ENCODE assay signal across 31 mouse cellular contexts in genomic region chr1:143391851-143392250, GRCm38 (mm10).
DNase-seq lines count a peak whose midpoint lies in the region; ATAC-seq lines count a peak whose summit lies in the region.
"Had no signal": no experiment of that assay in that cellular context is flagged by ENCODE, and none has a peak within 500 bp of the region (broad histone marks: within the 10 kb centered on the region; RNA-seq: fewer than 3 reads in every experiment).

No protein-coding gene starts in this region.

- no peaks in the 10 kb centered on the region for H3K36me3 ChIP-seq in embryonic facial prominence, embryonic 14.5 days (ENCODE audit: control insufficient read depth, insufficient read depth, low read length)
- H3K36me3 ChIP-seq in embryonic facial prominence, embryonic 10.5 days (replicated peaks), result no peaks in the 10 kb centered on the region
- no peaks in the 10 kb centered on the region for H3K36me3 ChIP-seq in midbrain, embryonic 11.5 days (ENCODE audit: control insufficient read depth, insufficient read depth, low read length)
- no peaks in the 10 kb centered on the region for H3K36me3 ChIP-seq in midbrain, embryonic 14.5 days (ENCODE audit: control insufficient read depth, insufficient read depth, low read length)
- H3K36me3 ChIP-seq in hindbrain, embryonic 14.5 days (replicated peaks; ENCODE audit: control insufficient read depth, insufficient read depth), result no peaks in the 10 kb centered on the region
- H3K36me3 ChIP-seq: forebrain, embryonic 10.5 days; G1E; heart, embryonic 10.5 days; hindbrain, embryonic 15.5 days; intestine, embryonic 15.5 days; limb, embryonic 10.5 days; liver, embryonic 15.5 days; lung, embryonic 15.5 days had no signal

- no peaks in the 10 kb centered on the region for H3K27me3 ChIP-seq in embryonic facial prominence, embryonic 14.5 days (replicated peaks; ENCODE audit: control insufficient read depth, insufficient read depth, low read length)
- no peaks in the 10 kb centered on the region for H3K27me3 ChIP-seq in embryonic facial prominence, embryonic 10.5 days (replicated peaks; ENCODE audit: low read depth, poor library complexity, severe bottlenecking)
- no peaks in the 10 kb centered on the region for H3K27me3 ChIP-seq in midbrain, embryonic 11.5 days (ENCODE audit: control insufficient read depth, insufficient read depth, low read length)
- no peaks in the 10 kb centered on the region for H3K27me3 ChIP-seq in midbrain, embryonic 14.5 days (ENCODE audit: control insufficient read depth, insufficient read depth, low read length)
- no peaks in the 10 kb centered on the region for H3K27me3 ChIP-seq in hindbrain, embryonic 14.5 days (ENCODE audit: control insufficient read depth, insufficient read depth, low read length)
- H3K27me3 ChIP-seq: CH12.LX; hindbrain, embryonic 15.5 days; intestine, embryonic 15.5 days; liver, embryonic 15.5 days; lung, embryonic 15.5 days; megakaryocyte, embryonic 14.5 days had no signal

- no peak overlapping the region for H3K27ac ChIP-seq in embryonic facial prominence, embryonic 14.5 days (replicated peaks; ENCODE audit: low read depth, low read length)
- H3K27ac ChIP-seq in embryonic facial prominence, embryonic 10.5 days (replicated peaks), result no peak overlapping the region
- no peak overlapping the region for H3K27ac ChIP-seq in midbrain, embryonic 11.5 days (ENCODE audit: low read depth, low read length)
- H3K27ac ChIP-seq in midbrain, embryonic 14.5 days (replicated peaks; ENCODE audit: low read depth, low read length), result no peak overlapping the region
- no peak overlapping the region for H3K27ac ChIP-seq in hindbrain, embryonic 14.5 days
- H3K27ac ChIP-seq: forebrain, embryonic 10.5 days; heart, embryonic 10.5 days; hindbrain, embryonic 15.5 days; intestine, embryonic 15.5 days; layer of hippocampus, adult 2 months; limb, embryonic 10.5 days; liver, embryonic 15.5 days; lung, embryonic 15.5 days had no signal

- 70% methylated on average over 4 of the region's 4 CpGs for WGBS in embryonic facial prominence, embryonic 14.5 days
- 84% methylated on average over 4 of the region's 4 CpGs for WGBS in embryonic facial prominence, embryonic 10.5 days
- 89% methylated on average over 4 of the region's 4 CpGs for WGBS in midbrain, embryonic 11.5 days
- WGBS in midbrain, embryonic 14.5 days, result 75% methylated on average over 4 of the region's 4 CpGs
- 69% methylated on average over 4 of the region's 4 CpGs for WGBS in hindbrain, embryonic 14.5 days

- no peak overlapping the region for H3K4me2 ChIP-seq in embryonic facial prominence, embryonic 14.5 days (ENCODE audit: low read depth, low read length)
- H3K4me2 ChIP-seq in midbrain, embryonic 11.5 days, result no peak overlapping the region
- H3K4me2 ChIP-seq in midbrain, embryonic 14.5 days (ENCODE audit: low read length), result no peak overlapping the region
- no peak overlapping the region for H3K4me2 ChIP-seq in hindbrain, embryonic 14.5 days (replicated peaks)
- H3K4me2 ChIP-seq: hindbrain, embryonic 15.5 days; intestine, embryonic 15.5 days; liver, embryonic 15.5 days; lung, embryonic 15.5 days had no signal

- no peak for ATAC-seq in embryonic facial prominence, embryonic 14.5 days (ENCODE audit: low read depth)
- ATAC-seq in midbrain, embryonic 11.5 days (ENCODE audit: low FRiP score), result no peak
- no peak for ATAC-seq in midbrain, embryonic 14.5 days (ENCODE audit: low FRiP score, low TSS enrichment)
- ATAC-seq in hindbrain, embryonic 14.5 days (ENCODE audit: low FRiP score), result no peak
- ATAC-seq: forebrain, postnatal 0 days; intestine, embryonic 15.5 days; midbrain, embryonic 16.5 days had no signal

- no peak overlapping the region for H3K4me3 ChIP-seq in embryonic facial prominence, embryonic 14.5 days (ENCODE audit: low read depth, low read length)
- H3K4me3 ChIP-seq in embryonic facial prominence, embryonic 10.5 days, result no peak overlapping the region
- no peak overlapping the region for H3K4me3 ChIP-seq in midbrain, embryonic 11.5 days (ENCODE audit: low read depth, low read length)
- H3K4me3 ChIP-seq in midbrain, embryonic 14.5 days (replicated peaks; ENCODE audit: low read depth, low read length), result no peak overlapping the region
- no peak overlapping the region for H3K4me3 ChIP-seq in hindbrain, embryonic 14.5 days (replicated peaks; ENCODE audit: low read length)
- H3K4me3 ChIP-seq: forebrain, embryonic 10.5 days; heart, embryonic 10.5 days; hindbrain, embryonic 15.5 days; intestine, embryonic 15.5 days; layer of hippocampus, adult 2 months; limb, embryonic 10.5 days; liver, embryonic 15.5 days; lung, embryonic 15.5 days; megakaryocyte, embryonic 14.5 days had no signal

- no peaks in the 10 kb centered on the region for H3K4me1 ChIP-seq in embryonic facial prominence, embryonic 14.5 days (ENCODE audit: control insufficient read depth, insufficient read depth, low read length)
- no peaks in the 10 kb centered on the region for H3K4me1 ChIP-seq in embryonic facial prominence, embryonic 10.5 days
- H3K4me1 ChIP-seq in midbrain, embryonic 11.5 days (ENCODE audit: control insufficient read depth, insufficient read depth, low read length), result no peaks in the 10 kb centered on the region
- H3K4me1 ChIP-seq in midbrain, embryonic 14.5 days (ENCODE audit: control insufficient read depth, insufficient read depth, low read length), result no peaks in the 10 kb centered on the region
- no peaks in the 10 kb centered on the region for H3K4me1 ChIP-seq in hindbrain, embryonic 14.5 days (replicated peaks; ENCODE audit: control insufficient read depth, insufficient read depth, low read length)
- H3K4me1 ChIP-seq: forebrain, embryonic 10.5 days; heart, embryonic 10.5 days; hindbrain, embryonic 15.5 days; intestine, embryonic 15.5 days; limb, embryonic 10.5 days; liver, embryonic 15.5 days; lung, embryonic 15.5 days; megakaryocyte, embryonic 14.5 days had no signal

- DNase-seq in embryonic facial prominence, embryonic 14.5 days (ENCODE audit: low spot score), result peak; percentile 21
- DNase-seq in embryonic facial prominence, embryonic 10.5 days (ENCODE audit: low spot score), result no peak
- DNase-seq in midbrain, embryonic 11.5 days (ENCODE audit: low spot score, missing footprints), result peak; percentile 69
- DNase-seq in midbrain, embryonic 14.5 days, result no peak
- peak; percentile 39 for DNase-seq in adipocyte (ENCODE audit: low spot score)
- no peak for DNase-seq in embryo, embryonic 10.5 days (ENCODE audit: low spot score)
- DNase-seq in hindbrain, embryonic 14.5 days (ENCODE audit: low spot score), result no peak
- DNase-seq: adrenal gland, postnatal 36 days; B cell, adult 2 months; cerebellum, adult 18-20 months; cerebellum, postnatal 25 days; forebrain, postnatal 0 days; gastrocnemius, postnatal 36 days; heart, postnatal 14 days; kidney, postnatal 25 days; liver; lung, postnatal 36 days; right cerebral cortex, postnatal 25 days; spleen, adult 18-20 months had no signal

- H3K9ac ChIP-seq in embryonic facial prominence, embryonic 14.5 days (ENCODE audit: low read depth, low read length), result no peak overlapping the region
- H3K9ac ChIP-seq in midbrain, embryonic 11.5 days (ENCODE audit: low read length), result no peak overlapping the region
- no peak overlapping the region for H3K9ac ChIP-seq in midbrain, embryonic 14.5 days (replicated peaks; ENCODE audit: low read length)
- no peak overlapping the region for H3K9ac ChIP-seq in hindbrain, embryonic 14.5 days
- H3K9ac ChIP-seq: forebrain, postnatal 0 days; hindbrain, embryonic 15.5 days; intestine, embryonic 15.5 days; liver, embryonic 15.5 days; lung, embryonic 15.5 days had no signal

- no peaks in the 10 kb centered on the region for H3K9me3 ChIP-seq in embryonic facial prominence, embryonic 14.5 days (ENCODE audit: control insufficient read depth, low read length)
- no peaks in the 10 kb centered on the region for H3K9me3 ChIP-seq in embryonic facial prominence, embryonic 10.5 days
- H3K9me3 ChIP-seq in midbrain, embryonic 11.5 days (ENCODE audit: control insufficient read depth, low read length), result no peaks in the 10 kb centered on the region
- no peaks in the 10 kb centered on the region for H3K9me3 ChIP-seq in midbrain, embryonic 14.5 days (ENCODE audit: control insufficient read depth, low read length)
- H3K9me3 ChIP-seq in hindbrain, embryonic 14.5 days (ENCODE audit: control insufficient read depth, low read length), result no peaks in the 10 kb centered on the region
- H3K9me3 ChIP-seq: forebrain, embryonic 10.5 days; G1E; heart, embryonic 10.5 days; hindbrain, embryonic 15.5 days; intestine, embryonic 15.5 days; limb, embryonic 10.5 days; liver, embryonic 15.5 days; lung, embryonic 15.5 days; megakaryocyte, embryonic 14.5 days had no signal

Comparison
In these comparisons a context has a peak if more than half of its experiments do, and no peak if none do; other contexts are left out.
1. DNase-seq: peak in embryonic facial prominence, embryonic 14.5 days (single experiment), midbrain, embryonic 11.5 days (single experiment) and adipocyte (single experiment); none in embryonic facial prominence, embryonic 10.5 days (single experiment), midbrain, embryonic 14.5 days (single experiment), embryo, embryonic 10.5 days (single experiment) and hindbrain, embryonic 14.5 days (single experiment).